Mouse (Mus musculus) hindbrain, postnatal 0 days (tissue): ENCODE measurements around the gene Ehbp1. TPM values are rescaled to one million over a fixed set of nuclear protein-coding genes. Genes with fewer than 3 reads are reported as not detected.

ENCODE experiments used
- ATAC-seq: fragments of 200-750 bp; cut with Nextera tagmentation; 2 replicates; pipeline ENCODE4 v1.8.0; 2017; ENCODE audit warnings: mild to moderate bottlenecking, moderate TSS enrichment, moderate library complexity
- DNase-seq: peaks from one replicate; pipeline ENCODE4 v3.0.0-alpha.2; 2015; ENCODE audit warnings: low spot score
- H3K27ac ChIP-seq: fragments of 300-500 bp; sonication (generic); 2 replicates; pipeline ENCODE4 v1.5.1; 2014; ENCODE audit warnings: mild to moderate bottlenecking
- H3K27me3 ChIP-seq: fragments of 300-500 bp; sonication (generic); 2 replicates; pipeline ENCODE4 v1.6.1; 2014; ENCODE audit warnings: low read length, mixed read lengths; ENCODE audit not compliant: insufficient read depth
- H3K36me3 ChIP-seq: fragments of 300-500 bp; sonication (generic); 2 replicates; pipeline ENCODE4 v1.6.1; 2014; ENCODE audit warnings: low read length, mixed read lengths; ENCODE audit not compliant: insufficient read depth
- H3K4me1 ChIP-seq: fragments of 300-500 bp; sonication (generic); 2 replicates; pipeline ENCODE4 v1.6.1; 2014; ENCODE audit warnings: antibody characterized with exemption, low read length, mixed read lengths; ENCODE audit not compliant: insufficient read depth
- H3K4me2 ChIP-seq: fragments of 300-500 bp; sonication (generic); 2 replicates; pipeline ENCODE4 v1.6.1; 2014; ENCODE audit warnings: low read depth, mild to moderate bottlenecking, low read length, moderate library complexity, mixed read lengths
- H3K4me3 ChIP-seq: fragments of 300-500 bp; sonication (generic); 2 replicates; pipeline ENCODE4 v1.5.1; 2014; ENCODE audit warnings: low read length
- H3K9ac ChIP-seq: fragments of 300-500 bp; sonication (generic); replicated peaks from 2 replicates; pipeline ENCODE4 v1.6.1; 2014; ENCODE audit warnings: mild to moderate bottlenecking, low read length, moderate library complexity, mixed read lengths
- H3K9me3 ChIP-seq: fragments of 300-500 bp; sonication (generic); 2 replicates; pipeline ENCODE4 v1.6.1; 2016; ENCODE audit warnings: low read length, mixed read lengths
- CTCF ChIP-seq: IDR thresholded peaks from 2 replicates; pipeline ENCODE4 v1.5.1; 2016; ENCODE audit warnings: antibody characterized with exemption, control low read depth, low read depth
- WGBS: fragments of 180-500 bp; shearing (Covaris S2); extraction: QIAGEN DNeasy Blood & Tissue Kit; methylation state at CpG from one replicate; pipeline ENCODE4 v1.1.7; 2014; 5-methylcytosine and 5-hydroxymethylcytosine counted together
- polyA plus RNA-seq: library from polyadenylated mRNA; unstranded; fragments of >200 nt; fragmentation: Nextera tagmentation; extraction: Ambion mirVana; gene quantifications from 2 replicates; pipeline ENCODE4 v1.2.1, GENCODE M21; 2015
- total RNA-seq: library from RNA; depleted of rRNA; stranded (reverse); fragments of >200 nt; gene quantifications from 2 replicates; pipeline ENCODE4 v1.2.3, GENCODE M21; 2014

The Ehbp1 gene
- total and polyA plus RNA-seq, 2 experiments from 2014 or later: 14.9 to 19.4 TPM

GRCm38 (mm10) chr11:22347651-22348535 lies 5.8 kb upstream of the Ehbp1 start:
- peaks cover 4% of the 10 kb centered on the region; the same call in 1 of the 2 replicates for H3K4me1 ChIP-seq
- WGBS: 16% methylated on average over 13 of the region's 13 CpGs
- no peak overlapping the region for H3K9ac ChIP-seq
- H3K9me3 ChIP-seq: no peaks in the 10 kb centered on the region
- peak; percentile 46 for DNase-seq
- H3K4me2 ChIP-seq: no peak overlapping the region
- no peaks in the 10 kb centered on the region for H3K27me3 ChIP-seq
- no peaks in the 10 kb centered on the region for H3K36me3 ChIP-seq
- peak; percentile 61 for ATAC-seq
- peak overlapping the region; percentile 69 for H3K27ac ChIP-seq
- H3K4me3 ChIP-seq: no peak overlapping the region
- no peak for TF ChIP-seq CTCF

DNA sequence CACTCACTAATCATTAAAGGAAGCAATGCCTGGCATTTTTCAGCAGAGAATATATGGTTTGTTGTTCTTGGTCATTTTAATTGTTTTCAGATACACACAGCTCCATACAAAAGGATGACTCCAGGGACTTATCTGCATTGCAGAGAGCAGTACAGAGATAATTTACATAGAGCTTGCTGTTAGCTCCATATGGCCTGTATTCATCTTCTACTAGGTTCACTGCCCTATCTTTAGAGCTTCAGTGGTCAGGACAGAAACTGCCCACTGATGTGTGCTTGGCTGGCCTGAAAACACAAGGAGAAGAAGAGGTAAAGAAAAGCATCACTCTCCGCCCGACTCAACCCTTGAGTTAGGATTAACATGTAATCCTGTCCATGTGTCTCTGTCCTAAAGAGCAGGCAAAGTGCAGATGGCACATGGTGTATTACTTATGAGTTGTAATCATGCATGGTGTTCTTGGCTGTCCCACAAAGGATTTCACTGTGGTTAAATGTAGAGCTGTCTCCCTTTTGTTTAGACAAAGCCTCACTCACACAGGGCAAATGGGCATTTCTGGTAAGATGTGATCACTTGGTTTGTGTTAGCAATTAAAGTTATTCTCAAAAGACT lies 14.7 kb downstream of the Ehbp1 start:
- peak; percentile 32; the same call in 1 of the 2 replicates for ATAC-seq
- no peaks in the 10 kb centered on the region for H3K36me3 ChIP-seq
- H3K4me2 ChIP-seq: no peak overlapping the region
- no peak overlapping the region for H3K4me3 ChIP-seq
- H3K27ac ChIP-seq: no peak overlapping the region
- no peak overlapping the region for H3K9ac ChIP-seq
- no peak for TF ChIP-seq CTCF
- no peaks in the 10 kb centered on the region for H3K27me3 ChIP-seq
- no peaks in the 10 kb centered on the region for H3K9me3 ChIP-seq
- 62% methylated on average over 2 of the region's 2 CpGs for WGBS
- H3K4me1 ChIP-seq: no peaks in the 10 kb centered on the region
- peak; percentile 33 for DNase-seq

- H3K9me3 ChIP-seq: no peaks in the 10 kb centered on the region
- 91% methylated on average over 6 of the region's 6 CpGs for WGBS
- H3K4me2 ChIP-seq: no peak overlapping the region
- H3K4me1 ChIP-seq: no peaks in the 10 kb centered on the region
- DNase-seq: no peak
- ATAC-seq: no peak
- H3K36me3 ChIP-seq: no peaks in the 10 kb centered on the region
- H3K27me3 ChIP-seq: no peaks in the 10 kb centered on the region
- H3K27ac ChIP-seq: no peak overlapping the region
- H3K4me3 ChIP-seq: no peak overlapping the region
- H3K9ac ChIP-seq: no peak overlapping the region
- TF ChIP-seq CTCF: no peak
Observed at GRCm38 (mm10) chr11:22317824-22318411, 24.2 kb downstream of the Ehbp1 start.

- 92% methylated on average over 1 of the region's 1 CpGs for WGBS
- ATAC-seq: no peak
Observed at GRCm38 (mm10) chr11:22315801-22316200, 26.3 kb downstream of the Ehbp1 start.

DNA sequence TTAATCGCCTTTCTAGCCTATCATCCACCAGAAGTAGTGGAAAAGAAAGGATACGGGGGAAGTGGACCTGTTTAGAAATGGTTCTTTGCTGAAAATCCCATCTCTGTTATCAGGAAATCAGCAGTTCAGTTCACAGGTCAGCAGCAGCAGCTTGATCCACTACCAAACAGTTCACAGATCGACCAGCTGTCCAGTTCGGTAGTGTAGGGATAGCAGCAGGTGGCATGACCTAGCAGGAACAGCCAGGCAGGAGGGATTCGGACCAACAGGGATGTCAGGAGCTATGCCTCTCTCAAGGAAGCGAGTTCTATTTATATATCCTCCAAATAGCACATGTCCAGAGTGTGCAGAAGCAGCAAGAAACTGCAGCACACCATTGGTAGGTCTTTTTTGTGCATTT lies 40.9 kb downstream of the Ehbp1 start:
- WGBS: 72% methylated on average over 6 of the region's 6 CpGs
- no peak overlapping the region for H3K4me2 ChIP-seq
- no peak overlapping the region for H3K27ac ChIP-seq
- H3K9me3 ChIP-seq: no peaks in the 10 kb centered on the region
- H3K36me3 ChIP-seq: no peaks in the 10 kb centered on the region
- TF ChIP-seq CTCF: no peak
- H3K9ac ChIP-seq: no peak overlapping the region
- no peaks in the 10 kb centered on the region for H3K27me3 ChIP-seq
- no peaks in the 10 kb centered on the region for H3K4me1 ChIP-seq
- DNase-seq: no peak
- ATAC-seq: no peak
- H3K4me3 ChIP-seq: no peak overlapping the region

More at GRCm38 (mm10) chr11:22315801-22316200, 26.3 kb downstream of the Ehbp1 start:
- Histone ChIP-seq H3K4me1 (no peaks in the 10 kb centered on the region), H3K9ac (no peak overlapping the region), H3K27ac (no peak overlapping the region), H3K36me3 (no peaks in the 10 kb centered on the region), H3K4me3 (no peak overlapping the region), H3K27me3 (no peaks in the 10 kb centered on the region), H3K4me2 (no peak overlapping the region), H3K9me3 (no peaks in the 10 kb centered on the region)
- DNase-seq: no peak
- peak; percentile 26; the same call in 1 of the 2 replicates for TF ChIP-seq CTCF

DNA sequence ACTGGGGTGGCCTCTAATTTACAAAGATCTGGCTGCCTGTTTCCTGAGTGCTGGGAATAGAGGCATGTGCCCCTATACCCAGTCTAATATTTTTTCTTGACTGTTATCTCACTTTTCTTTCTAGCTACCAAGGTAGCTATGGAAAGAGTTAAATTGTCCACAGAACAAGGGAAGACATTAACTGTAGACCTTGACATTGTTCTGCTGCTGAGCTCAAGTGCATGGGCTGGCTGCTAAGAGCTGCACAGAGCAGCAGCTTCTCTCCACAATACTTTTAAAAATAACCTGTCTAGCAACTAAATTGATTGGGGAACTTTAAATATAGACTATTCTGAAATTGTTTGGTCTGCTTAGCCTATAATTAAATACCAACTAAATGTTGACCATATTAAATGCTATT lies 52.9 kb downstream of the Ehbp1 start:
- TF ChIP-seq CTCF: no peak
- H3K4me3 ChIP-seq: no peak overlapping the region
- H3K9ac ChIP-seq: no peak overlapping the region
- no peaks in the 10 kb centered on the region for H3K36me3 ChIP-seq
- H3K27ac ChIP-seq: no peak overlapping the region
- H3K9me3 ChIP-seq: no peaks in the 10 kb centered on the region
- peaks cover 8% of the 10 kb centered on the region for H3K4me1 ChIP-seq
- ATAC-seq (no peak), DNase-seq (no peak)
- H3K27me3 ChIP-seq: no peaks in the 10 kb centered on the region
- no peak overlapping the region for H3K4me2 ChIP-seq
